Mouse (Mus musculus) liver, adult 2 months (tissue): Measurements from ENCODE around the gene Stat3.

Experiments used
- CTCF ChIP-seq: fragments of 200-500 bp; IDR thresholded peaks from 2 replicates; pipeline ENCODE4 v1.5.1; 2011; ENCODE audit warnings: low read depth, low read length, control low read depth
- POLR2A ChIP-seq: fragments of 200-500 bp; IDR thresholded peaks from 2 replicates; pipeline ENCODE4 v1.6.1; 2011; ENCODE audit warnings: low read length, control low read depth; ENCODE audit not compliant: insufficient read depth; ENCODE audit errors: extremely low read depth

- TF ChIP-seq POLR2A = no peak
- no peak for TF ChIP-seq CTCF
These were observed 7.5 kb upstream of the Stat3 start for GRCm38 (mm10) chr11:100946862-100947261.
